Mouse (Mus musculus) thymus, postnatal 0 days (tissue): ENCODE measurements at regions not wholly inside any gene's neighbourhood (a gene's known extent, or its start where the extent isn't known, plus 50 kb on each side); places are given as distances from the start of the nearest gene placed in this dataset.

Source experiments
- DNase-seq: peaks from one replicate; pipeline ENCODE4 v3.0.0-alpha.2; 2015; ENCODE audit warnings: low spot score

- DNase-seq = no peak
Measured at GRCm38 (mm10) chr6:51002713-51003112, 348.5 kb upstream of the Npvf start.

DNA sequence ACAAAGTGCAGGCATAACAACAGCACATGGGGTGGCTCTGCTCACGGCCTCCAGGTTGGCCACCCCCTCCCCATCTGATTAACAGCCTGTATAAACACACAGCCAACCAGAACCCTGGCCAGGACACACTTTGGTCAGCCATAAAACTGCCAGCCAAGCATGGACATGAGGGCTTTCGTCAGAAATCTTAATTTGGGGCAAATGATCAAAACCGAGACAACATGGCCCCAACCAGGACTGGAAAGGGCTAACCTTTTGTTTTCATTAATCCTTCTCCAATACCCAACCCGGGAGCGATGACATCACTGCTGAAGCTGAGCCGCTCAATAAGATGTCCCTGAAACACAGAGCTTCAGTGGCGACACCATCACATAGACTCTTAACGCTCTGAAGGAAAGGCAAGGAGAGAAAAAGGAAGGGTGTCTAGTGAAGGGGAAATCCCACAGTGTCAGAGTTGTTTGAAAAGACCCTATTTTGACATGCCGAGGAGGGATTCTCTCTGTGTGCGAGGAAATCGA is 351.9 kb upstream of the Npvf start:
- DNase-seq = no peak

GRCm38 (mm10) chr6:51009526-51010340 is 355.5 kb upstream of the Npvf start:
- DNase-seq = no peak

GRCm38 (mm10) chr6:51010536-51010935 is 356.3 kb upstream of the Npvf start:
- no peak for DNase-seq

GRCm38 (mm10) chr6:51012086-51012830 is 358.0 kb upstream of the Npvf start:
- DNase-seq = no peak

DNA sequence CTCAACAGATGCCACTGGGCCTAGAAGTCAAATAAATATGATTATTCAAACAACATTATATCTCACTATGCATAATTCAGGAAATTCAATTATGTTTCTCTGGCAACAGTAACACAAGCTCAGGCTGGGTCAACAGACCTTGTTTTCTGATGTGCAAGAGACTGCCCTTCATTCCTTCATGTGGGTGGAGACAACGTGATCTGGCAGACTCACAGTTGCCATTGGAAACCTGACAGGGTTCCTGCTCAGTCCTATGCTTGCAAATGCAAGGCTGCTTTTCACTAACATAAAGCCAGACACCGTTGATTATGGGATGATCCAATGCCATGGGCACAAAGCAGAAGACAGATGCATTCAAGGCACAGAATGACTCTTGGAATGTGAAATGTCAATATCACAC is 361.5 kb upstream of the Npvf start:
- DNase-seq = no peak

- DNase-seq = no peak
Measured at GRCm38 (mm10) chr6:51016441-51017070, 362.3 kb upstream of the Npvf start.

DNA sequence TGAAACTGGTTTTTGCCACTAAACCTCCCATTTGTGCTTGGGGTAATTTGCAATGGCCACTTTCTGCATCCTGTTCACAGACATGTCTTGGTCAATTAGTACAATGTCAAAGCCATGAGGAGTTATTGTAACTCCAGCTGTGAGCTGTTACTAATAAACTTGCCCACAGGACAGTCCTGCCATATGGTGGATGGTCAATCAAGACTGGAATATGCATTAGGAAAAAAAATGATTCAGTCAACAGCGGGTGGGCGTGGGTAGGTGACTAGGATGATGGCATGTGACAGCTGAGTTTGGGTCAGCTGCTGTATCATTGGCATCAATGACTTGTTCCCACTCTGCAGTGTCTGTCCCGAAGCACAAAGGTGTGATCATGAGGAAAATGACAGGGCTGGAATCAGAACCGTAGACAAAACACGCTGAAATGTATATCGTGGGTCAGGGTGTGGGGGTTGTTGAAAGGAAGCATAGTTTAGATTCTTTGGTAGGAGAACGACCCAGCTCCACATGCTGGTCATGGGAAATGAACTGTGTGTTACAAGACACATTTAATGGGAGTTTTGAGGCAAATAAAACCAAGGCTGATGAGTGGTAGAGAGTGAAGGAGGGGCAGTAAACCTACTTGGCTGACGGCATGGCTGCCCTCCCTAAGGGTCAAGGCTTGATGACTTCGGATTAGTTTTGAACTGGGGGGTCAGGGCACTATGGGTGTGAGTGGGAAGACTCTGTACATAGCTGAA is 363.2 kb upstream of the Npvf start:
- no peak for DNase-seq

- no peak for DNase-seq
Measured at GRCm38 (mm10) chr6:51021206-51021605, 367.0 kb upstream of the Npvf start.

GRCm38 (mm10) chr6:51023361-51023760 is 369.1 kb upstream of the Npvf start:
- no peak for DNase-seq

- no peak for DNase-seq
Measured at GRCm38 (mm10) chr6:51024756-51025155, 370.5 kb upstream of the Npvf start.

DNA sequence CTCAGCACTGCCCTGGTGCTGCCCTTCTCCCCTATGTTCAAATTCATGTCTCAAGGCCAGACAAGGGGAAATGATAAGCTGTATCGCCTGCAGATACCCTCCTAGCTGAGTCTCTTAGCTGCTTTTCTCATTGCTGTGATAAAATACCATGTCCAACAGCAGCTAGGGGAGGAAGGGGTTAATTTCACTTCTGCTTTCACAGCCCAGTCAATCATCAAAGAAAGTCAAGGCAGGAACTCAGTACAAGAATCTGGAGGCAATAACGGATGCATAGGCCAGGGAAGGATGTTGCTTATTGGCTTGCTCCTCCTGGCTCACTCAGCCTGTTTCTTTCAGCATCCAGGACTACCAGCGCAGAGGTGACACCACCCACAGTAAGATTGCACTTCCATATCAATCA is 371.2 kb upstream of the Npvf start:
- no peak for DNase-seq

- DNase-seq = no peak
Measured at GRCm38 (mm10) chr6:51027296-51027695, 373.1 kb upstream of the Npvf start.

GRCm38 (mm10) chr6:51029516-51029915 is 375.3 kb upstream of the Npvf start:
- no peak for DNase-seq

GRCm38 (mm10) chr6:51029953-51030352 is 375.7 kb upstream of the Npvf start:
- DNase-seq = no peak

DNA sequence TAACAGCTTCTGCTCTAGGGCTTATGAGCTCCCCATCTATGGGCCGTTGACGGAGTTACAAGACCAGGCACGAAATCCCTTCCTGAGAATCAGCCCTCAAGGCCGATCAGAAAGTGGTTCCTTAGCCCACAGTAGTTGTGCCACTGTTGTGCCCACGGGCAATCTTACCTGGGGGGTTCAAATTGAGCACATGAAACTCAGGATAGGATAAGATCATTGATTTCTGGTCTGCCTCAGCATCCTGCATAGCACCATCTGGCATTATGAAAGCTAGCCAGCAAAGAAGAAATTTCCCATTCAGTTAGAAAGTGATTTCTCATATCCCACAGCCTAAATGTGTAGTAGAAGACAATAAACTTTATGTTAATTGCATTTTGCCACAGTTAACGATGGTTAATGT is 379.6 kb upstream of the Npvf start:
- DNase-seq = no peak

DNA sequence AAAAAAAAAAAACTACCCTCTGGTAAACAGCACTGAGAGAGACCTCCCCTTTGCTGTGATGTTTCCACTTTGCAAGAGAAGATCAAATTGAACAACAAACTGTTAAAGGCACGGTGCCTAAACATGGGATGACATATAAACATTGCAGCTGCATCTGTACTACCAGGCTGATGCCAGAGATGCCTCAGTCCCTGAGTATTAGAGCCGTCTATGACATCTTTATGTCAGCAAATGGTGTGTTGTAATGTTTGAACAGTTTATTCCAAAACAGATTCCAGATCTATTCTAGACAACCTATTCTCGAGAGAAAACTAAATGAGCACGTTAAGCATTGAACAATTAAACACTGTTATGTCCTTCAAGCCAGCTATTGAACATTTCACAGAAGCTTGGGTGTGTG is 381.8 kb upstream of the Npvf start:
- DNase-seq = no peak

DNA sequence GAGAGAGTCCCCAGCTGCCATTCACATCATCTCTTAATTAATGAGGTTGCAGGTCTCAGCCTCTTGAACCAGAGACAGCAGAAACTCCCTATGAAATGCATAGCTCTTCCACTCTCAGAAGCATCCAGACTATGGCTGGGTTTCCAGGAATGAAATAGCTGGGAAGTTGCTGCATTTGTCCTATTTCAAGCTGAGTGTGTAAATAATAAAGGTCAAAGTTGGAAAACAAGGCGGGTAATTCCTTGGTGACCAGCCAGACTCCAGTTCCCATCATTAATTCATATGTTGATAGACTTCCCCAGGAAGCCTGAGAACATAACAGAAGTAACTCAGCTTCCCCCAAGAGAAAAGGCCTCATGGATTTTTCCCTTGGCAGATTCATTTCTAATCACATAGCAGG is 382.3 kb upstream of the Npvf start:
- DNase-seq = no peak

DNA sequence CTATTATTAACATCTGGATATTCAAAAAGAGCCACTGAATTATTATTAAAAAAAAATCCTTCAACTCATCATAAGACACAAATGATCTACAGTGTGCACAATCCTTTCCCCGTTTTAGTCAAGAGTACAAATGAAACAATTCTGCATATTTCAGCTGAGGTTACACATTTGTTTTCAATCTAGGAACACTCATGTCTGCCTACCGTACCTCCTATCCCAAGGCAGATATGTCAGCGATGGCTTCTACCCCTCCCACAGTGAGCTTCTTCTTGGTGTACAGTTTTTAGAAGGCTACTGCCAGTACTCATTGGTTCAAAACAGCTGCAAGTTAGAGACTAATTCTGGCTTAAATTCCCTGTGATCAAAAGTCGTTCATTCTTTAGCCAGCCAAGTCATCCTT is 382.7 kb upstream of the Npvf start:
- no peak for DNase-seq

DNA sequence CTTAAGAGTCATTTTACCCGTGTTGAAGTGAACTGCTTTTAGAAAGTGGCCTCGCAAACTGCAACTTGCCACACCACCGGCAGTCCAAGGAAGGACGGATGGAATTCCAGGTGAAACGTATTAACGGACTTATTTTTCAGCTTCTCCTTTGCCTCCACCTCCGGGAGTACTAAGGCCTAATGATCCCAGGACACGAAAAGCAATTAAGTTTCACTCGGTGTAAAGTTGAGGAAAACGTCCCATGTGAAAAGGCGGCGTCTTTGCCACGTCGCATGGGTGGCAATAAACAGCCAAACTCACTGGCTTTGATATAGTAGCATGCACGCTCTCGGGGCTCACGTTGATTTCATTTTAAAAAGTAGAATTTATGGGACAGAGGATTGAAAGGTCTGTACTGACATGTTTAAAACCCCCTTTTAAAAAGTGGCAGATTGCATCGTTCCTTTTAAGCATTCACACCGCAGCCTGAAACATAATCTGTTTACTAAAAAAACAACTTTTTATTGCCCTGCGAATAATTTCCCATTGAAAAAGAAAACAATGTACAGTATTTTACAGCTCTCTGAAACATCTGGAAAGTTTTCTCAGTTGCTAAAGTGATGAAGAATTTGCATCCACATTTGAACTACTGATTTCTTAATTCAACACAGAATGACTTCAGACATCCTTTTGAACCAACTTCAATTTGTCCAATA is 385.4 kb upstream of the Npvf start:
- no peak for DNase-seq

DNA sequence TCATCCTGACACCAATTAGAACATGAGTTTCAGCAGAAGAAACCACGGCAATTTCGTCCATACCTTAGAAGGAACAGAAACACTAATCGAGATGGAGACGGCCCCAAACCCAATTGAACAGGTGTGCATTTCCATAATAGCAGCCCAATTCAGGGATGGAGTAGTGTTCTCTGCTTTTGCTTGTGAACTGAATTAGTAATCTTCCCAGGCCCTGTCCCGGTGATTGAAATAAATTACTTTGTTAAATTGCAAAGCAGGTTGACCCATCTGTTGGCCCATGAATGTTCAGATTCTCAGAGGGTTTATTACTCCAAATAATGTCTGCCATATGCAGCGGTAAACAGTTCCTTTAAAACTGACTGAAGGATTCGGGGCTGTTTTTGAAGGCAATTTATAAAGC is 388.5 kb upstream of the Nfe2l3 start:
- no peak for DNase-seq
